In genomic region chr3:38427200-38427599, GRCm38 (mm10) we compare ENCODE assay signal across 26 mouse cellular contexts. TPM values are rescaled to one million over a fixed set of nuclear protein-coding genes. Genes with fewer than 3 reads are reported as not detected.
DNase-seq lines count a peak whose midpoint lies in the region; ATAC-seq and TF ChIP-seq lines count a peak whose summit lies in the region.
"Had no signal": no experiment of that assay in that cellular context is flagged by ENCODE, and none has a peak within 500 bp of the region (broad histone marks: within the 10 kb centered on the region; RNA-seq: fewer than 3 reads in every experiment).

No protein-coding gene starts in this region.

- H3K4me3 ChIP-seq in heart, embryonic 10.5 days: no peak overlapping the region
- no peak overlapping the region for H3K4me3 ChIP-seq in lung, postnatal 0 days (ENCODE audit: low read depth, low read length)
- no peak overlapping the region for H3K4me3 ChIP-seq in forebrain, embryonic 15.5 days
- H3K4me3 ChIP-seq: embryonic facial prominence, embryonic 12.5 days; embryonic facial prominence, embryonic 15.5 days; erythroblast, embryonic 14.5 days; forebrain, embryonic 12.5 days; hindbrain, embryonic 10.5 days; hindbrain, embryonic 13.5 days; intestine, embryonic 15.5 days had no signal

- peaks cover 15% of the 10 kb centered on the region for H3K4me1 ChIP-seq in heart, embryonic 10.5 days
- no peaks in the 10 kb centered on the region for H3K4me1 ChIP-seq in lung, postnatal 0 days (ENCODE audit: insufficient read depth, low read depth, low read length)
- no peaks in the 10 kb centered on the region for H3K4me1 ChIP-seq in forebrain, embryonic 15.5 days
- H3K4me1 ChIP-seq: embryonic facial prominence, embryonic 12.5 days; embryonic facial prominence, embryonic 15.5 days; hindbrain, embryonic 10.5 days; hindbrain, embryonic 13.5 days; intestine, embryonic 15.5 days had no signal

- H3K27me3 ChIP-seq in heart, embryonic 10.5 days (ENCODE audit: insufficient read depth, poor library complexity, severe bottlenecking): no peaks in the 10 kb centered on the region
- H3K27me3 ChIP-seq in lung, postnatal 0 days (replicated peaks; ENCODE audit: insufficient read depth, low read length): no peaks in the 10 kb centered on the region
- no peaks in the 10 kb centered on the region for H3K27me3 ChIP-seq in Patski
- H3K27me3 ChIP-seq in forebrain, embryonic 15.5 days: no peaks in the 10 kb centered on the region
- H3K27me3 ChIP-seq: embryonic facial prominence, embryonic 12.5 days; embryonic facial prominence, embryonic 15.5 days; forebrain, embryonic 12.5 days; hindbrain, embryonic 13.5 days; intestine, embryonic 15.5 days had no signal

- WGBS in heart, embryonic 10.5 days: 44% methylated on average over 1 of the region's 1 CpGs
- WGBS in lung, postnatal 0 days: 31% methylated on average over 1 of the region's 1 CpGs
- WGBS in forebrain, embryonic 15.5 days: 92% methylated on average over 1 of the region's 1 CpGs

- 0 out of 2 replicates have a peak overlapping the region, but pooled peaks have one; percentile 3 for H3K27ac ChIP-seq in heart, embryonic 10.5 days
- H3K27ac ChIP-seq in lung, postnatal 0 days (ENCODE audit: low read length): no peak overlapping the region
- no peak overlapping the region for H3K27ac ChIP-seq in forebrain, embryonic 15.5 days (replicated peaks)
- H3K27ac ChIP-seq: embryonic facial prominence, embryonic 12.5 days; embryonic facial prominence, embryonic 15.5 days; forebrain, embryonic 12.5 days; hindbrain, embryonic 10.5 days; hindbrain, embryonic 13.5 days; intestine, embryonic 15.5 days had no signal

- 0 out of 2 replicates have a peak, but pooled peaks have one; percentile 13 for TF ChIP-seq EP300 in lung, postnatal 0 days (IDR thresholded peaks at IDR 0.05)

- no peak for DNase-seq in heart, embryonic 10.5 days (ENCODE audit: low spot score)
- no peak for DNase-seq in heart, postnatal 10 days
- DNase-seq in lung, postnatal 0 days (ENCODE audit: low spot score): no peak
- DNase-seq in lung, postnatal 14 days: no peak
- no peak for DNase-seq in Patski (ENCODE audit: low read depth, low spot score)
- no peak for DNase-seq in right cerebral cortex, adult 18-20 months
- DNase-seq: adrenal gland, adult 2 months; adrenal gland, postnatal 14 days; cerebellum, adult 11 months; cerebellum, adult 2 months; cerebellum, adult 9-11 months; cerebellum, postnatal 25 days; forebrain, postnatal 0 days; gastrocnemius, postnatal 25 days; heart, postnatal 36 days; kidney, adult 11 months had no signal

- POLR2A ChIA-PET in Patski (lab: Charles Lee): no interaction called here

- in situ Hi-C loops in Patski (cut with MboI; ENCODE audit: low pct_unique_long_range_greater_than_20kb): loop anchor here (25.0 kb wide), 1 partner anchor 1965 kb away; no protein-coding TSS in a partner anchor

- ATAC-seq in lung, postnatal 0 days: peak; percentile 37
- ATAC-seq in Patski: peak; percentile 75
- ATAC-seq in forebrain, embryonic 15.5 days (replicated peaks): no peak
- ATAC-seq: CD4-positive, CD25-positive, alpha-beta regulatory T cell, adult 4 months; forebrain, postnatal 0 days; hindbrain, embryonic 16.5 days; intestine, embryonic 15.5 days had no signal

- CTCF ChIA-PET in Patski (lab: Charles Lee): interaction anchor here (1.6 kb wide), 1 partner anchor 10 kb away, joined by 5 read pairs; no protein-coding TSS in a partner anchor

- no peak overlapping the region for H3K9ac ChIP-seq in lung, postnatal 0 days (replicated peaks; ENCODE audit: low read depth)
- no peak overlapping the region for H3K9ac ChIP-seq in forebrain, embryonic 15.5 days (replicated peaks)
- H3K9ac ChIP-seq: embryonic facial prominence, embryonic 12.5 days; embryonic facial prominence, embryonic 15.5 days; forebrain, embryonic 12.5 days; forebrain, postnatal 0 days; hindbrain, embryonic 13.5 days; intestine, embryonic 15.5 days had no signal

- H3K36me3 ChIP-seq in heart, embryonic 10.5 days: no peaks in the 10 kb centered on the region
- no peaks in the 10 kb centered on the region for H3K36me3 ChIP-seq in lung, postnatal 0 days (ENCODE audit: insufficient read depth, low read length)
- H3K36me3 ChIP-seq in forebrain, embryonic 15.5 days: no peaks in the 10 kb centered on the region
- H3K36me3 ChIP-seq: embryonic facial prominence, embryonic 12.5 days; embryonic facial prominence, embryonic 15.5 days; forebrain, embryonic 12.5 days; hindbrain, embryonic 10.5 days; hindbrain, embryonic 13.5 days; intestine, embryonic 15.5 days had no signal

- H3K9me3 ChIP-seq in heart, embryonic 10.5 days: no peaks in the 10 kb centered on the region
- no peaks in the 10 kb centered on the region for H3K9me3 ChIP-seq in lung, postnatal 0 days (ENCODE audit: low read length)
- H3K9me3 ChIP-seq in forebrain, embryonic 15.5 days: no peaks in the 10 kb centered on the region
- H3K9me3 ChIP-seq: embryonic facial prominence, embryonic 12.5 days; embryonic facial prominence, embryonic 15.5 days; forebrain, embryonic 12.5 days; hindbrain, embryonic 10.5 days; hindbrain, embryonic 13.5 days; intestine, embryonic 15.5 days had no signal

- no peak overlapping the region for H3K4me2 ChIP-seq in lung, postnatal 0 days (replicated peaks; ENCODE audit: low read depth, low read length)
- H3K4me2 ChIP-seq in forebrain, embryonic 15.5 days (replicated peaks): no peak overlapping the region
- H3K4me2 ChIP-seq: embryonic facial prominence, embryonic 12.5 days; embryonic facial prominence, embryonic 15.5 days; forebrain, embryonic 12.5 days; hindbrain, embryonic 13.5 days; intestine, embryonic 15.5 days had no signal

- intact Hi-C loops in heart, postnatal 10 days (cut with DNase I): no loop called here

- TF ChIP-seq CTCF in lung, postnatal 0 days (IDR thresholded peaks at IDR 0.05): no peak
- no peak for TF ChIP-seq CTCF in Patski (IDR thresholded peaks at IDR 0.05)

RNA-seq across cellular contexts. Expression of gene Ankrd50, which starts 57.4 kb away (rescaled TPM):
- 21.3 and 23.1 TPM in 2 replicates for polyA plus RNA-seq in heart, embryonic 10.5 days (2016; fragmentation: Nextera tagmentation; extraction: Ambion mirVana)
- total RNA-seq in heart, postnatal 10 days (2021): 10 to 100 TPM; 60.4 to 71.1 TPM
- polyA plus RNA-seq in lung, postnatal 0 days (2015; fragmentation: Nextera tagmentation; extraction: Ambion mirVana): 14.1 and 15.6 TPM in 2 replicates
- 65.5 TPM for polyA plus RNA-seq in Patski (2021)
- polyA plus RNA-seq in forebrain, embryonic 15.5 days (2015; fragmentation: Nextera tagmentation; extraction: Ambion mirVana): 22.5 and 23.2 TPM in 2 replicates
